Mouse (Mus musculus) embryo, embryonic 11 days (tissue): Measurements from ENCODE around the gene Armc9.

ENCODE experiments used
- DNase-seq: peaks from one replicate; pipeline ENCODE4 v3.0.0-alpha.2; 2015

Armc9 gene

DNA sequence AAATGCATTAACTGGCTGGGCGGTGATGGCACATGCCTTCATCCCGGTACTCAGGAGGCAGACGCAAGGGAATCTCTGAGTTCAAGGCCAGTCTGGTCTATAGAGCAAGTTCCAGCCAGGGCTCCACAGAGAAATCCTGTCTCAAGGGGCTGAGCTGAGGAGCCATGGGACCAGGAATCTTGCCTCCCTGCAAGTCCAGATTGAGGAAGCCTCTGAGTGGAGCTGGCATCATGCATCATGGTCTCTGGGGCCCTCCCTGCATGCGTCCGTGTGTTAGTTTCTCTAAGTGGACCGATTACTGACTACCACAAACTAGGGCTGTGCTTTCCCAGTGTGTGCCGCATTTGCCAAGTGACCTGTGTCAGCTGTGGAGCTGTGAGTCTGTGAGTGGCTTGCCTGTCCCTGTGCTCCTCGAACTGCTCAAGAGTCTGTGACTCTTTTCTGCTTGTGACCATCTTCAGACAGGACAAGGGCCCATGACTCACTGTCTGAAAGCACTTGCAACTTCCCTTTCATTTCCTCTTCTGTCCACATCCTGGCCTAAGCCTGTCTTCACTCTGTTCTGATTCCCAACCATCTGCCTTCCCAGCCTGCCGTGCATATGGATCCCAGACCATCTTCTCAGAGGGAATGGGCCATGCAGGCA lies 74.7 kb downstream of the Armc9 start:
- no peak for DNase-seq

DNA sequence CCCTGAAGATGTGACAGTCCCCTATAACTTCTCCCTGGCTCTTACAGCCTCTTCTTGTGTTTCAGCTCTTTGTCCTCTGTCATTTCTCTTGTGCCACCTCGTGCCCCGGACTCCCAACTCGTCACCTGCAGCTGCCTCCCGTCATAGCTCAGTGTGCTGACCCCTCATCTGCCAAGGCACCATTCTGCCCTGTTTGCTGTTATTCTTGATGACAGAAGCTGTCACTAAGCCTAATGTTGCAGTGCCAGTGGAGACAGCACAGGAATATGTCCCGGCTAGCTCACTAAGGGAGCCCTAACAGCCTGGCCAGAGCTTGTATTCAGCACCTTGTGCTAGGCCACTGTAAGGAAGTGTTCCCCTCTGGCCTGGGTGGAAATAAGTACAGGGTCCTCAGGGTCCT lies 78.1 kb downstream of the Armc9 start:
- no peak for DNase-seq

DNA sequence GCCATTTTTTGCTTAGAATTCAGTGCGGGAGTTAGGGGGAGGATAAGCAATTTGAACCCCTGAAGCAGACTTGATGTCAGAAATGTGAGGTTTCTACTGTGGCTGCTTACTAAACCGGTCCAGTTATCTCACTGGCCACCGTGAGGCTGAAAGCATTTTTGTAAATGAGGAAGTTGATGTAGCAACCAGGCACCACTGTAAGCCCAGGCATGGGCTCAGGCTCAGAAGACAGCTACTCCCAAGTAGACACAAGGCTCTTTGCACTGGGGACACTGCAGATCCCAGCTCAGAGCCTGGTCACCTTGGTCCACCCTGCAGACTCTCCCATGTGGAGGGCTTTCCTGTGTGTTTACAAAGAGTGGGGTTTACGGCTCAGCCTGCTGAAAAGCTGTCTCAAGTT lies 79.2 kb downstream of the Armc9 start:
- no peak for DNase-seq

DNA sequence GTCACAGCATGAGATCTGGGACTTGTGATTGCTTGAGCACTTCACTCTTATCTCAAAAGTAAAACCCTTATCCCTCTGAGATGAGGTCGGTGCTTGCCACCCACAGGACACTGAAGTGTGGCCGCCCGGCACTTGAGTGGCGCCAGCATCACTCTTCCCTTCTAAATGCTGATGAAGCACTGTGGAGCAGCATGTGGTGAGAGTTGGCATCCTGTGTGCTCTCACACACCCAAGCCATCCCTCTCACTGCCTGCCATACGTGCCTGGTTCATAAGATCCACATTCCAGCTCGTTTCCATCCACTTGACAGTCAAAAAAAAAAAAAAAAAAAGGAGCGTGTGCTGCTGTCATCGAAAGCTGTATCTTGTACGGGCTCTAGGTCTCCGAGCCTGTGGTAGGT lies 80.5 kb downstream of the Armc9 start:
- no peak for DNase-seq

DNA sequence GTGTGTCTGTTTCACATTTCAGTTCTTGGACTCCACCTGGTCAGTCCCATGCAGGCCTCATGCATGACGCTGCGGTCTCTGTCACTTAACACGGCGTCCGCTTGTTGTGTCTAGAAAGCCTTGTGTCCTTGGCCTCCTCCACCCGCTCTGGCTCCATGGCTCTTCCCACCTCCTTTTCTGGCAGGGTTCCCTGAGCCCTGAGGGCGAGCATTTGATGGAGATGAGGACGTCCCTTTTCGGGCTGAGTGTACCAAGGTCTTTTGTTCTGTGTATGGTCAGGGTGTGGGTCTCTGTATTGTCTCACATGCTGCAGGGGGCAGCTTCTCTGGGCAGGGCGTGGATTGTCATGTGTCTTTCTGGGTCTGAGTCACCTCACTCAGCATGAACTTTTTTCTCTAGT lies 81.9 kb downstream of the Armc9 start:
- DNase-seq, result no peak

DNA sequence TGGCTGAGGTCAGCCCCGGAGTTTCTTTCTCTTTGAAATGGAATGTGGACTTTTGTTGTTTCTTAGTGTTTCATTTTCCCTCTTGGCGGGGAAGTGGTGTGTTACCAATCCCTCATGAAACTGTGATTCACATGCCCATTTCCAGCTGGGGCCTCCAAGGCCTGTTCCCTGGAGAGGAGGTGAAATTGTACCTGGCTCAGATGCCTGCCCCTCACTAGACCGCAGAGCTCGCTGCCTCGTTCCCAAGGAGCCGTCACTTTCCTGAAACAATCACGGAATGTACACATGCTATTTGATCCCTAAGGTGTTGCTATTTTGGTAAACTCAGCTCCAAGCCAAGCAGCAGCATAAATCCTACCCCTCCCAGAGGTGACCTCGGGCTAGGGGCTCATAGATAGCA lies 84.4 kb downstream of the Armc9 start:
- DNase-seq, result no peak

DNA sequence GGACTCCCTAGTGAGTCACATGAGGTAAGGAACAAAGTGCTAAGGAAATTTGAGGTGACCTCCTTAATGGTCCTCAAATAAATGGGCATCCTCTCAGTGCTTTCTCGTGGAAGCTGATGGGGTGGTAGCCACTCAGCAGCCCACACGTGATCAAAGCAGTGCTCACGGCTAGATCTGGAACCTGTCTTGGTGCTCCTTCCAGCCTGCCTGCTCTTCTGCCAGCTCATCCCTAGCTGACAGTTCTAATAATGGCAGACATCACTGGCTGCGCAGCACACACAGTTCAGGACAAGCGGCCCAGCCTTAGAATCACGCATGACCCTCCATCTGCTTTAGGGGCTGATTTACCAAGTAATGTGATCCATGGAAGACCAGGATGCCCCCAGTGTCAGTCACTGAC lies 85.3 kb downstream of the Armc9 start:
- DNase-seq, result no peak

DNA sequence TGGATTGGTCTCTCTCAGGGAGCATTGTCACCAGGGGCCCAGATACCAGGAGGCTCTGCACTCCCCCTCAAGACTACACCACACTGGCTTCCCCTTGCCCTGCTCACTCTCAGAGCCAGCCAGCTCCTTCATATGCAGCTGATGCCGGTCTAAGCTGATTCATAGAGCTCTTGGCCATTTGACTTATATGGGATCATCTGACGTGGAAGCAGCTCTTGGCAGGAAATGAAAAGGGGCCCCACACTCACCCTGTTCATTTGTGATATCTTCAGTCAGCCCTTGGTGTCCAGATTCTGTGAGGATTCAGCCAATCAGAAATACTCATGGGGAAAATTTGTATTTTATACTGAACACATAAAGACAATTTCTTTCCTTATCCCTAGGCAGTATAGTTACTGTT lies 86.4 kb downstream of the Armc9 start:
- no peak for DNase-seq

DNA sequence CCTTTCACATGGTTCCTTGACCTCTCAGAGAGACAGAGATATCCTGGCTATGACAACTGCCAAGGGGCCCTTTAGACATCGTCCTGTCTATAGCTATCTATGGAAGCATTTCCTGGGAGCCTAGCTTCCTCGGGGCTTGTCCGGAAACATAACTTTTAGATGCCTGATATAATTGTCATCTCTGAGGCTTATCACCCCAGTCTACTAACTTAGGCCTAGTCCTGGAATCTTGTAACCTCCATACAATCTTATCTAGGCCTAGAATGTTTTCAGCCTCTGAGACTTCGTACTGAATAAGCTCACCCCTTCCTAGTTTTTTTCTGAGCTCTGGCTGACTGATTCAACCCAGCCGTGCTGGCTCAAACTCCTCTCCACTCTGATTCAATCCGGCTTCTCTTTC lies 88.9 kb downstream of the Armc9 start:
- DNase-seq, result no peak

DNA sequence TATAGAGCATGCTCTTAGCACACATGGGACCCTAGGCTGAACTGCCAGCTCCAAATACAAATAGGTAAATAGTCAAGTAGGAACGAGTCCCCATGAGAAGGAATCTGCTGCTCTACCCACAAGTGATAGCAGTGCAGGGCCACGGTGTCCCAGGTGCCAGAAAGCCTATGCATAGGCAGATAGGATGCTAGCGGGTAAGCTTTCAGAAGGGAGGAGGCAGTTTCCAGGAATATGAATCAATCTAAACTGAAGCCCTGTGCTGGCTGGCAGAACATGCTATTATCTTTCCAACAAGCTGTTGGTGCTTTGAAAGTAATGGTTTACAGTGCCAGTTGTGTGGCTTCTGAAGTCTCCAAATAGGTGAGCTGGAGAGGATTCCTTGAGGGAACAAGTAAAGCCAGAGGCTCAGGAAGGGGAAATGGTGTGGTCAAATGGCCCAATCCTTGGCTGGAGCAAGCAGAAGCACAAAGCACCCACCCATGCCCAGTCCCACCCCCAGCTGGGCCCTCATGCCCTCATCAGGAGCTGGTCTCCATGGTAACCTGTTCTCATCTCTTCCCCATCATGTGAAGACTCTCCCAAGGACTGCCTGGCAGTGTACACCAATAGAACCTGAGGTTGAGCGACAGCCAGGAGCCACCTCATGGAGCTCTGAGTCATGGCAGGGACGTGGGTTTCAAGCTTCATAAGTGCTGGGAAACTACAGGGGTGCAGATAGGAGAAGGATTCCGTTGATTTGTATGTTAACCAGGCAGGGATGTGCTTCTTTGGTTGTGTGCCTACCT lies 90.9 kb downstream of the Armc9 start:
- no peak for DNase-seq

DNA sequence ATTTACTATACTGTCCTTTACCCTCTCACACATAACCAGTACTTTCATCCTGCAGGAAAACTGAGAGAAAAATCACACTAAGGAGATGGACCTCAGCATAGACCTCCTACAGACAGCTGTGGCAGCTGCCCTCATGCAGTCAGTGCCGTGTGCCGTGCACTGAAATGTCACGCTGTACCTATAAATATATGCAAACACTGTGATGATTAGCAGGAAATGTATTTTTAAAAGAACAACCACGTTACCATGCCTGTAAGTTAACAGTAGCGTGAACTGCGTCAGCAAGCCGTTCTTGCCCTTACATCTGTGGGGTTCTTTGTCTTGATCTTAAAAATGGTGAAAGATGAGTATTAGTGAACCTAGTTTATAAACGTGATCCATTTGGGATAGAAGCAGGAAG lies 98.8 kb downstream of the Armc9 start:
- no peak for DNase-seq

DNA sequence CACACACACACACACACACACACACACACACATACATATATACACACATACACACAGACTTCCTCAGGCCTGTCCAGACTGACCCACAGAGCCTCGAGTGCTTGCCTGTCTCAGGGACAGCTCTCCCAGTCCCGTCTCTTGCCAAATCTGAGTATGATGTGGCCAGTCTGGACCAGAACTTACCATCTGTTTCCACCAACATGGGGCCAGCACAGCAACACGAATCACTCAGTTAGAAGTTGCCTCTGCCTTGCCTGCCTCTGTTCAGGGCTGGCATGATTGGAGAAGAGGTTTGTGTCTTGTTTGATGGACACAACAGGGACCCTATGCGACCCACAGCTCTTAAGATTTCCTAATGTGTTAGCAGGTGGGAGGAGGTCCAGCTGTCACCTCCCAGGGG lies 101.7 kb downstream of the Armc9 start:
- DNase-seq, result no peak

DNA sequence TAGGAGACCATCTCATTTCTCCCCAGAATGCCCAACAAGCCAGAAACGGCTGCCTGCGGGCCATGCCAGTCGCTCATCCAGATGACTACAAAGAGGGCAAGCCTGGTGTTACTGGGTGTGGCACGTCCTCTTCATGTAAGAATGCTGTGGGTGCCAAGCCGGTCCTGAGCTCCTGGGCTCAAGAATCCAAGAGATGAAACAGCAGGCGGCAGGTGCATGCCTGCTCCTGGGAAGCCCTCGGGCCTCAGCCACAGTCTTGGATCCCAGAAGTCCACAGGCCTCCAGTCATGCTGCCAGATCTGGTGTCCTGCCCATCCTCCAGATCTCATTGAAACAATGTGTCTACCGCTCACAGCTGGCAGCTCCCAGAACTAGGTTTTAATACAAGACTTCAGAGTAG lies 102.6 kb downstream of the Armc9 start:
- DNase-seq, result no peak

DNA sequence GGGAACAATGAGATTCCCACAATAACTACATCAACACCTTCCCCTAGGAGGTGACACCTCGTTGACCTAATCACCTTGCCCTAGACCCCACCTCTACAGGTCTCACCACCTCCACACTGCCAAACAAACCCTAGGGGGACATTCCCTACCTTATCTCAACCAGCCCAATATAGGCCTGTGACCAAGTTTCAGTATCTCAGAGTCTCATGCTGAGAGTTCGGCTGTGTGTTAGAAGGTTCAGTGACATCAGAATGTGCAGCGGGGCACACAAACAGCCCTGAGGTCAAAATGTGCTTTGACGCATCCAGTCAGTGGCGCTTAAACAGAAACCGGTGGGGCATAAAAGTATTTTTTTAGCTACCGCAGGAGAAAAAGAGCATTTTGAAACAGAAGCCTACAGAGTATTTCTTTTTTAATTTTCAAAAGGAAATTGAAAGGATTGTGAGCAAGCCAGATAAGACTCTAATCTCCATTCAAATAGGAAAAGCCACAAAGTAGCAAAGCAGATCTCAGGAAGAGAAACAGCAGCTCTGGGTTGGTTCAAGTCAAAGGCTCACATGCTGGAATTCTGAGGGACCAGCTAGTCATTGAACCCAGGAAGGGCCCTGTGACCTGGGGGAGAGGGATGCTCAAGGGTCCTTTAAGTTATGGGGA lies 103.7 kb downstream of the Armc9 start:
- DNase-seq, result no peak

DNA sequence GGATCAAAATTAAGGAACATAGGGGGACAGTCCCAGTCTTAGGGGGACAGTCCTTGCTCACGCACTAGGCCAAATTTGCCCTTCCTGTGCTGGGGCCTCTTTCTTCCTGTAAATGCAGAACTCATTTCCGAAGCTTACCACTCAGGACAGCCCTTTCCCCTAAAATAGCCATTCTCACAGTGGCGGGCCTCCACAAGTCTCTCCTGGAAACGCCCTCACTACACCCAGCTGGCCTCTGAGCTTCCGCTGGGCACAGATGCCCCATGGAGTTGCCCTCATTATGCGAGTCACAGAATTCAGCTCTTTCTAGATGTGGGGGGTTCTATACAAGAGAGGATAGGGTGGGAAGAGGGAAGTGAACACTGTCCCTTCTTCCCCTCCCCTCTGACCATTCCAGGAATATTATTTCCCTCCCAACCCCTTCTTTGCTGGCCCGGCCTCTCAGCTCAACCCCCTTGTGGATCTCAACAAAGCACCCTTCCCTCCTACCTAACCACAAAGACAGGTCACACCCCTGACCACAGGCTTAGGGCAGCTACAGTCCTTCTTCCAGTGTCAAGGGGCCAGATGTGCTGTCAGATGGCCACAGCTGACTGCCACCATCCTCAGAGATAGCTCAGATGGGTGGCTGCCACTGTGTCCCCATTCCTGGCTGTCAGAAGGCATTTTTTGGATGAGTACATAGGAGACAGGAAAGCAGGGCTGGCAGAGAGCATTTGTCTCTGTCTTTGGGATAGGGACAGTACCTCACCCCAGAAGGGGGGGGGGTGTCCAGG lies 109.2 kb downstream of the Armc9 start:
- no peak for DNase-seq

DNA sequence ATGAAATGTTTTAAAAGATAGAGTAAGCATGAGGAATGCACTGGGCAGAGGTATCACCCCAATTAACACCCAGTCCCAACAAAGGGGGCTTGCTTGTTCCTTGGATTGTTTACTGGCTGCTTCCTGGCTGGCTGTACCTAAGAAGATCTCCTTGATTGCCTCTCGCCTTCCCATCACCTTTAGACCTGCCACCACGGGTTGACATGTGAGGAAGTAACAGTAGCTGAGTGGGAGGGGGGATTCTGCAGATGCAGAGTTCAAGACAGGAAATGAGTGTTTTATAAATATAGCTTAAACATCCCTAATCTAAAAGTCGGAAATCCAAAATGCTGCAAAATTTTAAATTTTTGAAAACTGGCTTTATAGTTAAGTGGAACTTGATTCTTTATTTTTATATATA lies 110.5 kb downstream of the Armc9 start:
- DNase-seq, result no peak

DNA sequence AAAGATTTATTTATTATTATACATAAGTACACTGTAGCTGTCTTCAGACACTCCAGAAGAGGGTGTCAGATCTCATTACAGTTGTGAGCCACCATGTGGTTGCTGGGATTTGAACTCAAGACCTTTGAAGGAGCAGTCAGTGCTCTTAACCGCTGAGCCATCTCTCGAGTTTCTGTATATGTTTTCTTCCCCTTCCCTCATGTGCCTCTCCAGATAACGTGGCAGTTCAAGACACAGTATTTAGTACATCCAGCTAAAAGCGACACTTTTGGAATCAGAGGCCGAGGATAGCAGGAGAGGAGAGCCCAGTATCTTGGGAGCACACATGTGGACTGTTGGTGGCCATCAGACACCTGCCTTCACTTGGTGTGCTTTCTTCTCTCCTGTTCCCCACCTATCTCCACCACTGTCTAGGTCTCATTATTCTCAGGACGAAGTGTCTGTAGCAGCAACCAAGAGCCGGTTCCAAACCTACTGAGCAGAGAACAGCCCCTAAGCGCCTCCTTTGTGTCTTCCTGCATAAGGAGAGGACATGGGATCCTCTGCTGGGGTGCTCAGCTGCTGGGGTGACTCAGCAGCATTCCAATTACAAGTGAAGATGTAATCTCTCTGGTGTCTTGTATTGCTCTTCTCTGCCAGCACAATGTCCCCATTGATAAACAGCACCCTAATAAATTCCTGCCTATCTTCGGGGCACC lies 114.1 kb downstream of the Armc9 start:
- no peak for DNase-seq

DNA sequence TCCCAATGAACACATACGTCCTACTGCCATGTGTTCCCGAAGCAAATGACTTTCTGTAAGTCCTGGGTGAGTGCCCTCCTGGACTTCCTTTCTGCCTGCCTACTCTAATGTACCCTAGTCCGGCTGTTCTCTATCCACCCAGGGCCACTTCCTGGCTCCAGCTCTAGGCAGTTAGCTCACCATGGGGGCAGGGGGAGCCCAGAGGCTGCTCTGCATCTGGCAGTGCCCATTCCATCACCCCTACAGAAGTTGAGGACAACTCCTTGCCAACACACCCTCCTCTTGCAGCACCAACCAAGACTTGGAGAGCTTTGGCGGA lies 114.6 kb downstream of the Armc9 start:
- no peak for DNase-seq

DNA sequence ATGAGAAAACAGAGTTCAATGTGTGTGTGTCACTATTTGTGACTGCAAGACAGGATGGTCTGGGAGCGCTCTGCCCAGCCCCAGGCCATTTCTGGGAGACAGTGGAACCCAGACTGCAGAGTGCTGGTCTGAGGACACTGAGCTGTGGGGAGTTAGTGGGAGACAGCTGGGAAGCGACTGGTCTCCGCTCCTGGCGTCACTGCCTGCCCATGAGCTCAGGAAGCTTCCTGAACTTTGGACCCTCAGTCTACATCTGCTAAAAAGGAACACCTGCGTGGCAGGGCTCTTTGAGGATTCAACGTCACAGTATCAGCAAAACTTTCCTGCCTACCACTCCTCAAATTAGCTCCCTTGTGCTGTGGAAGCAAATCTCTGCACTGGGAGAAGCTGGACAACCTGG lies 117.1 kb downstream of the Armc9 start:
- DNase-seq, result no peak

DNA sequence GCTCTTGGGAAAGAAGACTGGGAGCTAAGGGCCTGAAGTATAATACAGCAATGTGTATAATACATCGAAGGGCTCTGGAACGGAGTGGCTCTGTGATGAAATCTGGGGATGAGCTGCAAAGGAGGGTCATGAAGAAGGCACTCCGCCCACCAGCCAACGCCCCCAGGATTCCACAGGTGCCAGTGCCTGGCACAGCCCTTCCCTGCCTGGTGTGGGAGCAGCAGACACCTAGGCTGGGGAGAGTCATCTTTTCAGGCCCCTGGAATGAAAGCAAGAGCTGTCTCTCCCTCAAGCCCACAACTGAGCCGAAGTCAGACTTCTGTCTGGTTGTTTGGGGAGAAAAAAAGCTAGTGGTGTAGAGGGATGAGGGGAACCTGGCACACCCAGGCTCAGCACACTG lies 122.5 kb downstream of the Armc9 start:
- DNase-seq, result no peak

DNA sequence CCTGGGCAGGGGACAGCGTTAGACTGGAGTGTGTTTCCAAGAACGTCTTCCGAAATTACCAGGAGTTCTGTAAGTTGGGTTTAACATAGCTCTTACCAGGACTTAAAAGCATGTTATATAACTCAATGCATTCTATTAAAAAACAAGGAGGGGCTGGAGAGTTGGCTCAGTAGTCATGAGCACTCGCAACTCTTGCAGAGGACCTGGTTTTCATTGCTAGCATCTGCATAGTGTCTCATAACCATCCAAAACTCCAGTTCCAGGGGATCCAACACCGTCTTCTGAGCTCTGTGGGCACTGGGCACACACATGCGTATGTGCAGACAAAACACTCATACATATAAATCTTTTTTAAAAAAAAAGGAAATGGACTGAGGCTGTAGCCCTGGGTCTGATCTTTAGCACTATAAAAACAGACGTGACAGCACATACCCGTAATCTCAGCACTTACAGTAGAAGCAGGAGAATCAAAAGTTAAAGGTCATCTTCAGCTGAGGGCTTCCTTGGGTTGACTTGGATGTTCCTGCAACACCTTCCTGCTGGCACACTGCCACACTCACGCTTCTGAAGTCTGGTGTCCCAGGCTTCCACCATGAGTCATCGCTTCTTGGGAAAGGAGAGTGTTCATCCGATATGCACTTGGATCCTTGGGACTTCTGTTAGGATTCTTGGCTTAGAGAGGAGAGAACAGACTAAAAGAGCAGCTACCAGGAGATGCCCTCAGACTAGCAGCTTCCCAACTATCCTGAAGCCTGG lies 127.4 kb downstream of the Armc9 start:
- DNase-seq, result no peak

DNA sequence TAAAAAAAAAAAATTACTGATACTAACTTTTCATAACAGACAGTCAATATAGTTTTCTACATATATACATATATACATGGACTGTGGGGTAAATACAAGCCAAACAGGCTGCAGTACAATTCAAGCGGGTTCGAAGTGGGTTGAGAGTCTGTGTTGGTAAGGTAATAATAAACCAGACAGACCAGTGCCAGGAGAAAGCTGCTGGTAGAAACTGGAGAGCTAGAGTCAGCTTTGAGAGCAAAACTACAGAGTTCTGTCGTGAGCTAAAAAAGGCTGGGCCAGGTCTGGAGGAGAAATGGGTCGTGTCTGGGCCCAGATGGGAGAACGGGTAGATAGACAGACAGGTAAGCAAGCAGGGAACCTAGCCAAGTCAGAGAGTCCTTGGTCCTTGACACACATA lies 129.5 kb downstream of the Armc9 start:
- no peak for DNase-seq
